Comparison of ENCODE assay signal across 30 mouse cellular contexts in the genomic region with DNA sequence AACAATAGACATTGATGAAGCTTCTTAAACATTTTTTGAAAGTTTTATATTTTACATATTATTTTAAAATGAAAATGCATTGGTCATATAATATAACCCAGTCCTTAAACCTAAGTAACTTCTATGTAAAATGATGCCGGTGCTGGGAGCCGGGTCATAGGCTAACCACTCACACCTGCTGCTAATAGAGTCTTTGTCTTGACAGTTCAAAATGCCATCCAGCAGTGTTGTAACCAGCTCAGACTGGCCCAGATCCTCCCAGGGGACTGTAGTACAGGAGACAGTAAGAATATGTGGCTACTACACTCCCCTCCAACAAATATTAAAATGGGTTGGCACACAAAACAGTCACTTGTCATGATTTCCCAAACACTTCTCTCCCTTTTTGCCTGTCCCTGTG.
DNase-seq lines count a peak whose midpoint lies in the region; ATAC-seq and TF ChIP-seq lines count a peak whose summit lies in the region.
"Had no signal": no experiment of that assay in that cellular context is flagged by ENCODE, and none has a peak within 500 bp of the region (broad histone marks: within the 10 kb centered on the region; RNA-seq: fewer than 3 reads in every experiment).

No protein-coding gene starts in this region.

- no peak for ATAC-seq in hindbrain, embryonic 12.5 days (ENCODE audit: low FRiP score)
- ATAC-seq in liver, postnatal 0 days = no peak
- no peak for ATAC-seq in embryonic facial prominence, embryonic 11.5 days (replicated peaks; ENCODE audit: insufficient number of reproducible peaks, low FRiP score, low TSS enrichment, low read depth)
- ATAC-seq: forebrain, embryonic 15.5 days; intestine, embryonic 15.5 days; Patski had no signal

- no peak for TF ChIP-seq EP300 in liver, postnatal 0 days (IDR thresholded peaks at IDR 0.05; ENCODE audit: low read depth)

- no peak for TF ChIP-seq CTCF in liver, adult 2 months (IDR thresholded peaks at IDR 0.05; ENCODE audit: low read depth, low read length)
- TF ChIP-seq CTCF in liver, postnatal 0 days (IDR thresholded peaks at IDR 0.05; ENCODE audit: low read depth) = no peak

- no peaks in the 10 kb centered on the region for H3K27me3 ChIP-seq in hindbrain, embryonic 10.5 days (ENCODE audit: insufficient read depth, poor library complexity, severe bottlenecking)
- no peaks in the 10 kb centered on the region for H3K27me3 ChIP-seq in hindbrain, embryonic 12.5 days
- no peaks in the 10 kb centered on the region for H3K27me3 ChIP-seq in liver, adult 2 months (ENCODE audit: control insufficient read depth, insufficient read depth, low read length)
- H3K27me3 ChIP-seq in liver, postnatal 0 days (ENCODE audit: insufficient read depth, low read length) = no peaks in the 10 kb centered on the region
- H3K27me3 ChIP-seq in embryonic facial prominence, embryonic 11.5 days (ENCODE audit: control insufficient read depth, insufficient read depth, low read length) = no peaks in the 10 kb centered on the region
- H3K27me3 ChIP-seq: CH12.LX; embryonic facial prominence, embryonic 13.5 days; forebrain, embryonic 12.5 days; forebrain, embryonic 15.5 days; heart, embryonic 15.5 days; hindbrain, embryonic 15.5 days; intestine, embryonic 15.5 days had no signal

- no peak overlapping the region for H3K4me2 ChIP-seq in hindbrain, embryonic 12.5 days (replicated peaks)
- no peak overlapping the region for H3K4me2 ChIP-seq in liver, postnatal 0 days (ENCODE audit: low read depth, low read length)
- H3K4me2 ChIP-seq in embryonic facial prominence, embryonic 11.5 days (ENCODE audit: low read depth, low read length) = no peak overlapping the region
- H3K4me2 ChIP-seq: embryonic facial prominence, embryonic 13.5 days; forebrain, embryonic 12.5 days; forebrain, embryonic 15.5 days; heart, embryonic 12.5 days; heart, embryonic 15.5 days; hindbrain, embryonic 15.5 days; intestine, embryonic 15.5 days had no signal

- no peak for TF ChIP-seq POLR2A in liver, adult 2 months (IDR thresholded peaks at IDR 0.05; ENCODE audit: extremely low read depth, insufficient read depth, low read length)

- 75% methylated on average over 2 of the region's 2 CpGs for WGBS in hindbrain, embryonic 10.5 days
- WGBS in hindbrain, embryonic 12.5 days = 74% methylated on average over 2 of the region's 2 CpGs
- WGBS in liver, adult 2 months = 91% methylated on average over 2 of the region's 2 CpGs
- 89% methylated on average over 2 of the region's 2 CpGs for WGBS in liver, postnatal 0 days (ENCODE audit: insufficient replicate concordance)
- 49% methylated on average over 2 of the region's 2 CpGs for WGBS in embryonic facial prominence, embryonic 11.5 days

- no peaks in the 10 kb centered on the region for H3K79me2 ChIP-seq in liver, adult 2 months (ENCODE audit: control insufficient read depth, insufficient read depth, low read length)

- no peaks in the 10 kb centered on the region for H3K9me3 ChIP-seq in hindbrain, embryonic 10.5 days
- no peaks in the 10 kb centered on the region for H3K9me3 ChIP-seq in hindbrain, embryonic 12.5 days (replicated peaks)
- H3K9me3 ChIP-seq in liver, postnatal 0 days (ENCODE audit: low read length) = no peaks in the 10 kb centered on the region
- no peaks in the 10 kb centered on the region for H3K9me3 ChIP-seq in embryonic facial prominence, embryonic 11.5 days (replicated peaks; ENCODE audit: control insufficient read depth, low read length)
- H3K9me3 ChIP-seq: embryonic facial prominence, embryonic 13.5 days; forebrain, embryonic 12.5 days; forebrain, embryonic 15.5 days; G1E; heart, embryonic 12.5 days; heart, embryonic 15.5 days; hindbrain, embryonic 15.5 days; intestine, embryonic 15.5 days had no signal

- no peaks in the 10 kb centered on the region for H3K36me3 ChIP-seq in hindbrain, embryonic 10.5 days
- H3K36me3 ChIP-seq in hindbrain, embryonic 12.5 days = no peaks in the 10 kb centered on the region
- no peaks in the 10 kb centered on the region for H3K36me3 ChIP-seq in liver, adult 2 months (ENCODE audit: control insufficient read depth, insufficient read depth, low read length)
- no peaks in the 10 kb centered on the region for H3K36me3 ChIP-seq in liver, postnatal 0 days (replicated peaks; ENCODE audit: insufficient read depth, low read length)
- no peaks in the 10 kb centered on the region for H3K36me3 ChIP-seq in embryonic facial prominence, embryonic 11.5 days (replicated peaks; ENCODE audit: control insufficient read depth, insufficient read depth, low read depth, low read length)
- H3K36me3 ChIP-seq: embryonic facial prominence, embryonic 13.5 days; forebrain, embryonic 12.5 days; forebrain, embryonic 15.5 days; G1E; heart, embryonic 12.5 days; heart, embryonic 15.5 days; hindbrain, embryonic 15.5 days; intestine, embryonic 15.5 days had no signal

- DNase-seq in hindbrain, embryonic 10.5 days (ENCODE audit: low spot score) = peak; percentile 20
- DNase-seq in liver, adult 2 months (ENCODE audit: extremely low read depth, low read depth, low spot score) = peak; percentile 3
- no peak for DNase-seq in liver, postnatal 0 days
- peak; percentile 64 for DNase-seq in embryonic facial prominence, embryonic 11.5 days (ENCODE audit: low spot score)
- no peak for DNase-seq in thymus, postnatal 4 days
- no peak for DNase-seq in adrenal gland, postnatal 4 days (ENCODE audit: low spot score in 2 of 2)
- DNase-seq: adrenal gland, postnatal 10 days; adrenal gland, postnatal 36 days; B cell, adult 2 months; cerebellum, adult 11 months; cerebellum, adult 2 months; cerebellum, postnatal 10 days; cerebellum, postnatal 36 days; gastrocnemius, postnatal 25 days; heart, adult 18-20 months; heart, postnatal 10 days; heart, postnatal 36 days; kidney, adult 11 months had no signal

- H3K4me3 ChIP-seq in hindbrain, embryonic 10.5 days = no peak overlapping the region
- no peak overlapping the region for H3K4me3 ChIP-seq in hindbrain, embryonic 12.5 days
- no peak overlapping the region for H3K4me3 ChIP-seq in liver, adult 2 months (ENCODE audit: insufficient read depth, low read depth, low read length)
- H3K4me3 ChIP-seq in liver, postnatal 0 days (ENCODE audit: low read depth, low read length) = no peak overlapping the region
- H3K4me3 ChIP-seq in embryonic facial prominence, embryonic 11.5 days (ENCODE audit: low read depth, low read length) = no peak overlapping the region
- H3K4me3 ChIP-seq: embryonic facial prominence, embryonic 13.5 days; erythroblast, embryonic 14.5 days; forebrain, embryonic 12.5 days; forebrain, embryonic 15.5 days; heart, embryonic 12.5 days; heart, embryonic 15.5 days; hindbrain, embryonic 15.5 days; intestine, embryonic 15.5 days had no signal

- no peaks in the 10 kb centered on the region for H3K4me1 ChIP-seq in hindbrain, embryonic 10.5 days (replicated peaks)
- 0 out of 2 replicates have a peak, but pooled peaks cover 3% of the 10 kb centered on the region for H3K4me1 ChIP-seq in hindbrain, embryonic 12.5 days
- peaks cover 1% of the 10 kb centered on the region; the same call in 1 of the 2 replicates for H3K4me1 ChIP-seq in liver, adult 2 months (ENCODE audit: control insufficient read depth, insufficient read depth, low read length)
- H3K4me1 ChIP-seq in liver, postnatal 0 days (ENCODE audit: insufficient read depth) = no peaks in the 10 kb centered on the region
- no peaks in the 10 kb centered on the region for H3K4me1 ChIP-seq in embryonic facial prominence, embryonic 11.5 days (ENCODE audit: control insufficient read depth, insufficient read depth, low read length)
- H3K4me1 ChIP-seq: embryonic facial prominence, embryonic 13.5 days; forebrain, embryonic 12.5 days; heart, embryonic 12.5 days; heart, embryonic 15.5 days; intestine, embryonic 15.5 days had no signal

- no peak overlapping the region for H3K27ac ChIP-seq in hindbrain, embryonic 10.5 days
- H3K27ac ChIP-seq in hindbrain, embryonic 12.5 days = no peak overlapping the region
- H3K27ac ChIP-seq in liver, adult 2 months (replicated peaks; ENCODE audit: insufficient read depth, low read depth, low read length) = no peak overlapping the region
- H3K27ac ChIP-seq in liver, postnatal 0 days (ENCODE audit: low read depth) = no peak overlapping the region
- H3K27ac ChIP-seq in embryonic facial prominence, embryonic 11.5 days (replicated peaks; ENCODE audit: low read depth, low read length) = no peak overlapping the region
- H3K27ac ChIP-seq: embryonic facial prominence, embryonic 13.5 days; forebrain, embryonic 12.5 days; heart, embryonic 15.5 days; hindbrain, embryonic 15.5 days; intestine, embryonic 15.5 days had no signal

- no peak overlapping the region for H3K9ac ChIP-seq in hindbrain, embryonic 12.5 days
- no peak overlapping the region for H3K9ac ChIP-seq in liver, adult 2 months (ENCODE audit: low read depth, low read length)
- H3K9ac ChIP-seq in liver, postnatal 0 days (replicated peaks) = no peak overlapping the region
- no peak overlapping the region for H3K9ac ChIP-seq in embryonic facial prominence, embryonic 11.5 days (replicated peaks; ENCODE audit: low read length)
- H3K9ac ChIP-seq: embryonic facial prominence, embryonic 13.5 days; forebrain, embryonic 12.5 days; forebrain, embryonic 15.5 days; heart, embryonic 12.5 days; heart, embryonic 15.5 days; hindbrain, embryonic 15.5 days; intestine, embryonic 15.5 days had no signal

Comparison
In these comparisons a context has a peak if more than half of its experiments do, and no peak if none do; other contexts are left out.
1. DNase-seq: peak in hindbrain, embryonic 10.5 days (single experiment), liver, adult 2 months (single experiment) and embryonic facial prominence, embryonic 11.5 days (single experiment); none in liver, postnatal 0 days (single experiment), thymus, postnatal 4 days (single experiment) and adrenal gland, postnatal 4 days (0 of 2).